Mouse (Mus musculus): ENCODE measurements around the gene Trim41. TPM values are rescaled to one million over a fixed set of nuclear protein-coding genes. Genes with fewer than 3 reads are reported as not detected.

The Trim41 gene
- total and polyA plus RNA-seq, 3 experiments: 13.8 to 56.6 (median 56.5) TPM

DNA sequence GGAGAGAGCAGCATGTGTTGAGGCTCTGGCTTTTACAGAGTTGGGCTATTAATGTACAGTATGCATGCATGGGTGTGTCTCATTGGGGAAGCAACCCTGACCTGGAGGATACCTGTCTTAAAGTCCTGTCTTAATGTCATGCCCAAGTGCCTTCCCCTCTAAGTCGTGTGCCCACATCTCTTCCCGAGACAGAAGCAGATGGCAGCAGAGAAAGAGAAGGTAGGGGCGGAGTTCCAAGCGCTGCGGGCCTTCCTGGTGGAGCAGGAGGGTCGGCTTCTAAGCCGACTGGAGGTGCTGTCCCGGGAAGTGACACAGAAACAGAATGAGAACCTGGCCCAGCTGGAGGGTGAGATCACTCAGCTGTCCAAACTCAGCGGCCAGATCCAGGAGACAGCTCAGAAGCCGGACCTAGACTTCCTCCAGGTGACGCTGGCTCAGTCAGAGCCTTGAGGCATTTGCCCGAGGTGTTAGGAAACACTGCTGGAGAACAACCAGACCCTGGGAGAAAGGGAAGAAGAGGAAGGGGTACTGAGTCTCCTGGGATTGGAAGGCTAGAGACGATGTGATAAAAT is 28.2 kb upstream of the Trim41 start:
- H3K4me1 ChIP-seq (ENCODE audit: insufficient read depth, low read depth, low read length): peaks cover 17% of the 10 kb centered on the region
- ATAC-seq (ENCODE audit: extremely low read depth, insufficient number of reproducible peaks, low FRiP score, poor library complexity, severe bottlenecking) (no peak), DNase-seq (ENCODE audit: low spot score) (no peak)
- TF ChIP-seq GATA1 (IDR thresholded peaks at IDR 0.05; ENCODE audit: borderline replicate concordance, low read length): no peak
- TF ChIP-seq CTCF (IDR thresholded peaks at IDR 0.05; ENCODE audit: low read depth, low read length): no peak
- no peak for TF ChIP-seq GATA2 (IDR thresholded peaks at IDR 0.05; ENCODE audit: borderline replicate concordance, low read depth, low read length)
- no peak for TF ChIP-seq POLR2AphosphoS5 (IDR thresholded peaks at IDR 0.05; ENCODE audit: insufficient replicate concordance, low read depth, low read length)
- TF ChIP-seq TAL1 (conservative IDR thresholded peaks at IDR 0.05; ENCODE audit: low read depth, low read length): no peak
- H3K4me3 ChIP-seq (ENCODE audit: low read depth, low read length): no peak overlapping the region
- H3K36me3 ChIP-seq (replicated peaks): no peaks in the 10 kb centered on the region
- H3K9me3 ChIP-seq (replicated peaks): no peaks in the 10 kb centered on the region
- peaks cover 14% of the 10 kb centered on the region for H3K27me3 ChIP-seq (ENCODE audit: insufficient read depth, low read length)

GRCm38 (mm10) chr11:48844309-48844708 is 27.2 kb upstream of the Trim41 start:
- Histone ChIP-seq H3K9me3 (replicated peaks) (no peaks in the 10 kb centered on the region), H3K4me1 (ENCODE audit: insufficient read depth, low read depth, low read length) (peaks cover 18% of the 10 kb centered on the region), H3K36me3 (replicated peaks) (no peaks in the 10 kb centered on the region), H3K27me3 (ENCODE audit: insufficient read depth, low read length) (peaks cover 7% of the 10 kb centered on the region), H3K4me3 (ENCODE audit: low read depth, low read length) (no peak overlapping the region)
- DNase-seq (ENCODE audit: low spot score): no peak
- no peak for TF ChIP-seq CTCF (IDR thresholded peaks at IDR 0.05; ENCODE audit: low read depth, low read length)
- no peak for TF ChIP-seq GATA1 (IDR thresholded peaks at IDR 0.05; ENCODE audit: borderline replicate concordance, low read length)
- TF ChIP-seq GATA2 (IDR thresholded peaks at IDR 0.05; ENCODE audit: borderline replicate concordance, low read depth, low read length): no peak
- TF ChIP-seq POLR2AphosphoS5 (IDR thresholded peaks at IDR 0.05; ENCODE audit: insufficient replicate concordance, low read depth, low read length): no peak
- no peak for TF ChIP-seq TAL1 (conservative IDR thresholded peaks at IDR 0.05; ENCODE audit: low read depth, low read length)
- ATAC-seq (ENCODE audit: extremely low read depth, insufficient number of reproducible peaks, low FRiP score, poor library complexity, severe bottlenecking): no peak

DNA sequence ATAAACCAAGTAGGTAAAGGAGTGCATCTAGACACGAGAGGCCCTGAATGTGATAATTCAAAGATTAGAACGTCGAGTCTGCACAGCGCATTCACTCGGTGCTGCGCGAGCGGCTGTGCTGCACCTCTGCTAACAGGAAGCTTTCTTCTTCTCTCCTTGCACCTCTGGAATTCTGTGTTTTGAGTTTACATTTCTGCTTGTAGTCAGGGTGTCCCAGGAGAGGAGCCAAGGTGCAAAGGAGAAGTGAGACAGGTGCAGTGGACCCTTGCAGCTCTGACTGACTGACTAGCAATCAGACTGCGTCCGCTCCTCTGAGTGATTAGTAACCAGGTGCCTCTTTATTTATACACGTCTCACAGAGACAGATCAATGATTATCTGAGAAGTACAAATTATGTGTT is 26.0 kb upstream of the Trim41 start:
- TF ChIP-seq POLR2AphosphoS5 (IDR thresholded peaks at IDR 0.05; ENCODE audit: insufficient replicate concordance, low read depth, low read length) (no peak), GATA2 (IDR thresholded peaks at IDR 0.05; ENCODE audit: borderline replicate concordance, low read depth, low read length) (no peak), GATA1 (IDR thresholded peaks at IDR 0.05; ENCODE audit: borderline replicate concordance, low read length) (no peak), TAL1 (conservative IDR thresholded peaks at IDR 0.05; ENCODE audit: low read depth, low read length) (no peak), CTCF (IDR thresholded peaks at IDR 0.05; ENCODE audit: low read depth, low read length) (no peak)
- no peak for ATAC-seq (ENCODE audit: extremely low read depth, insufficient number of reproducible peaks, low FRiP score, poor library complexity, severe bottlenecking)

GRCm38 (mm10) chr11:48842378-48842792 is 25.2 kb upstream of the Trim41 start:
- no peak overlapping the region for H3K4me3 ChIP-seq (ENCODE audit: low read depth, low read length)
- TF ChIP-seq CTCF (IDR thresholded peaks at IDR 0.05; ENCODE audit: low read depth, low read length): no peak
- no peak for TF ChIP-seq TAL1 (conservative IDR thresholded peaks at IDR 0.05; ENCODE audit: low read depth, low read length)
- no peak for TF ChIP-seq GATA1 (IDR thresholded peaks at IDR 0.05; ENCODE audit: borderline replicate concordance, low read length)
- no peak for TF ChIP-seq POLR2AphosphoS5 (IDR thresholded peaks at IDR 0.05; ENCODE audit: insufficient replicate concordance, low read depth, low read length)
- TF ChIP-seq GATA2 (IDR thresholded peaks at IDR 0.05; ENCODE audit: borderline replicate concordance, low read depth, low read length): no peak
- H3K36me3 ChIP-seq (replicated peaks): no peaks in the 10 kb centered on the region
- H3K27me3 ChIP-seq (ENCODE audit: insufficient read depth, low read length): peaks cover 6% of the 10 kb centered on the region
- no peak for DNase-seq (ENCODE audit: low spot score)
- peaks cover 31% of the 10 kb centered on the region for H3K4me1 ChIP-seq (ENCODE audit: insufficient read depth, low read depth, low read length)
- ATAC-seq (ENCODE audit: extremely low read depth, insufficient number of reproducible peaks, low FRiP score, poor library complexity, severe bottlenecking): no peak
- H3K9me3 ChIP-seq (replicated peaks): no peaks in the 10 kb centered on the region

More for the DNA sequence above, 26.0 kb upstream of the Trim41 start:
- DNase-seq (ENCODE audit: low spot score): no peak
- H3K36me3 ChIP-seq (replicated peaks): no peaks in the 10 kb centered on the region
- no peaks in the 10 kb centered on the region for H3K9me3 ChIP-seq (replicated peaks)
- H3K4me1 ChIP-seq (ENCODE audit: insufficient read depth, low read depth, low read length): peaks cover 23% of the 10 kb centered on the region
- H3K27me3 ChIP-seq (ENCODE audit: insufficient read depth, low read length): peaks cover 6% of the 10 kb centered on the region
- no peak overlapping the region for H3K4me3 ChIP-seq (ENCODE audit: low read depth, low read length)

- Histone ChIP-seq H3K9me3 (replicated peaks) (no peaks in the 10 kb centered on the region), H3K27me3 (ENCODE audit: insufficient read depth, low read length) (peaks cover 6% of the 10 kb centered on the region), H3K4me1 (ENCODE audit: insufficient read depth, low read depth, low read length) (peaks cover 40% of the 10 kb centered on the region), H3K4me3 (ENCODE audit: low read depth, low read length) (no peak overlapping the region), H3K36me3 (replicated peaks) (no peaks in the 10 kb centered on the region)
- TF ChIP-seq GATA1 (IDR thresholded peaks at IDR 0.05; ENCODE audit: borderline replicate concordance, low read length) (no peak), TAL1 (conservative IDR thresholded peaks at IDR 0.05; ENCODE audit: low read depth, low read length) (no peak), CTCF (IDR thresholded peaks at IDR 0.05; ENCODE audit: low read depth, low read length) (no peak), POLR2AphosphoS5 (IDR thresholded peaks at IDR 0.05; ENCODE audit: insufficient replicate concordance, low read depth, low read length) (no peak), GATA2 (IDR thresholded peaks at IDR 0.05; ENCODE audit: borderline replicate concordance, low read depth, low read length) (no peak)
- DNase-seq (ENCODE audit: low spot score) (no peak), ATAC-seq (ENCODE audit: extremely low read depth, insufficient number of reproducible peaks, low FRiP score, poor library complexity, severe bottlenecking) (no peak)
Measured at GRCm38 (mm10) chr11:48841213-48841612, 24.1 kb upstream of the Trim41 start.

DNA sequence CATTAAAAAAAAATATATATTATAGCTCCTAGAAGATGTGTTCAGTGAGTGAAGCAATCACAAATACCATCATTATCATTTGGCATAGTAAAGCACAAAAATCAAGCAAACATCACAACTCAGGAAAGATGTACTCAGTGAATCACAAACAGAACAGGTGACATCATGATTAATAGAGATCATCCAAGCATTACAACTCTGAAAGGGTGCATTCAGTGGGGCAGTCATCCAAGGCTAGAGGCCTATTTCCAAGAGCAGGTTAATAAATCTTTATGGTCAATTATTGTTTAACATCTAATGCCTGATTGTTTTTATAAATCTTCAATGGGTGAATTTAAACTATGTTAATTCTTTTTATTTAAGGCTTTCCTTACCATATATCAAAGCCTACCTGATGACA is 23.7 kb upstream of the Trim41 start:
- DNase-seq (ENCODE audit: low spot score): no peak
- no peaks in the 10 kb centered on the region for H3K9me3 ChIP-seq (replicated peaks)
- no peak for ATAC-seq (ENCODE audit: extremely low read depth, insufficient number of reproducible peaks, low FRiP score, poor library complexity, severe bottlenecking)
- peaks cover 42% of the 10 kb centered on the region for H3K4me1 ChIP-seq (ENCODE audit: insufficient read depth, low read depth, low read length)
- no peak overlapping the region for H3K4me3 ChIP-seq (ENCODE audit: low read depth, low read length)
- no peaks in the 10 kb centered on the region for H3K36me3 ChIP-seq (replicated peaks)
- peaks cover 6% of the 10 kb centered on the region for H3K27me3 ChIP-seq (ENCODE audit: insufficient read depth, low read length)
- no peak for TF ChIP-seq POLR2AphosphoS5 (IDR thresholded peaks at IDR 0.05; ENCODE audit: insufficient replicate concordance, low read depth, low read length)
- no peak for TF ChIP-seq TAL1 (conservative IDR thresholded peaks at IDR 0.05; ENCODE audit: low read depth, low read length)
- TF ChIP-seq GATA2 (IDR thresholded peaks at IDR 0.05; ENCODE audit: borderline replicate concordance, low read depth, low read length): no peak
- no peak for TF ChIP-seq GATA1 (IDR thresholded peaks at IDR 0.05; ENCODE audit: borderline replicate concordance, low read length)
- TF ChIP-seq CTCF (IDR thresholded peaks at IDR 0.05; ENCODE audit: low read depth, low read length): no peak
